ENCODE assay signal across 10 mouse cellular contexts in the genomic region with DNA sequence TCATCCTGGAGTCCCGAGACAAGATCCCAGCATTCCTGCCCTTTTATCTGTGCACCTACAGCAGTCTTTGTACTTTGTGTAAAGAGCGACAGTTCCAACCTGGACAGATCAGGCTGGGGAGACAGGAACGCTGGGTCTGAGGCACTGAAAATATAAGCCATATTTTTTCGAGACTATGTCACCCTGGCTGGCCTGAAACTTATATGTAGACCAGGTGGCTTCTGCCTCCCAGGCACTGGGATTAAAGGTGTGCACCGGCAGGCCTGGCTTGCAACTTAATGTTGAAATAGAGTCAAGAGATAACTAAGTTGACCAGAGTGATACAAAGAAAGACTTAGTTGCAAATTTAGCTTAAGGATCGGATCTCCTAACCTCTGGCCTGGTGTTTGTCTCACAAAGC. TPM values are rescaled to one million over a fixed set of nuclear protein-coding genes. Genes with fewer than 3 reads are reported as not detected.
DNase-seq lines count a peak whose midpoint lies in the region; ATAC-seq and TF ChIP-seq lines count a peak whose summit lies in the region.
"Had no signal": no experiment of that assay in that cellular context is flagged by ENCODE, and none has a peak within 500 bp of the region (broad histone marks: within the 10 kb centered on the region; RNA-seq: fewer than 3 reads in every experiment).

No protein-coding gene starts in this region.

- H3K27ac ChIP-seq in heart, embryonic 10.5 days: peak overlapping the region; percentile 62
- H3K27ac ChIP-seq in lung, embryonic 16.5 days (ENCODE audit: low read length): peak overlapping the region; percentile 72
- peak overlapping the region; percentile 48 for H3K27ac ChIP-seq in hindbrain, postnatal 0 days

- peaks cover 80% of the 10 kb centered on the region for H3K4me1 ChIP-seq in heart, embryonic 10.5 days
- H3K4me1 ChIP-seq in lung, embryonic 16.5 days (replicated peaks; ENCODE audit: control insufficient read depth, insufficient read depth, low read length): peaks cover 60% of the 10 kb centered on the region
- H3K4me1 ChIP-seq in hindbrain, postnatal 0 days (ENCODE audit: insufficient read depth, low read length): 0 out of 2 replicates have a peak, but pooled peaks cover 5% of the 10 kb centered on the region

- peaks cover 79% of the 10 kb centered on the region for H3K79me2 ChIP-seq in myocyte (ENCODE audit: control insufficient read depth, insufficient read depth)

- H3K9me3 ChIP-seq in heart, embryonic 10.5 days: no peaks in the 10 kb centered on the region
- H3K9me3 ChIP-seq in lung, embryonic 16.5 days (ENCODE audit: control insufficient read depth, low read length): no peaks in the 10 kb centered on the region
- H3K9me3 ChIP-seq in hindbrain, postnatal 0 days (ENCODE audit: low read length): no peaks in the 10 kb centered on the region

- 54% methylated on average over 6 of the region's 6 CpGs for WGBS in heart, embryonic 10.5 days
- WGBS in lung, embryonic 16.5 days: 48% methylated on average over 6 of the region's 6 CpGs
- 66% methylated on average over 6 of the region's 6 CpGs for WGBS in hindbrain, postnatal 0 days

- no peaks in the 10 kb centered on the region for H3K27me3 ChIP-seq in heart, embryonic 10.5 days (ENCODE audit: insufficient read depth, poor library complexity, severe bottlenecking)
- no peaks in the 10 kb centered on the region for H3K27me3 ChIP-seq in lung, embryonic 16.5 days (ENCODE audit: control insufficient read depth, insufficient read depth, low read depth, low read length)
- H3K27me3 ChIP-seq in hindbrain, postnatal 0 days (ENCODE audit: insufficient read depth, low read length): no peaks in the 10 kb centered on the region
- no peaks in the 10 kb centered on the region for H3K27me3 ChIP-seq in myocyte (ENCODE audit: control insufficient read depth, insufficient read depth, insufficient read length)

- DNase-seq in heart, embryonic 10.5 days (ENCODE audit: low spot score): no peak
- no peak for DNase-seq in heart, postnatal 10 days
- DNase-seq in lung, postnatal 10 days: no peak
- DNase-seq in hindbrain, postnatal 0 days (ENCODE audit: low spot score): no peak
- no peak for DNase-seq in thymus, postnatal 36 days

- no peak overlapping the region for H3ac ChIP-seq in myocyte (ENCODE audit: control insufficient read depth, insufficient read length)

- no peak for ATAC-seq in lung, embryonic 16.5 days (ENCODE audit: low read depth)
- no peak for ATAC-seq in hindbrain, postnatal 0 days
- ATAC-seq in monocyte, adult 5-6 weeks (replicated peaks; ENCODE audit: insufficient number of reproducible peaks, low FRiP score, low TSS enrichment, poor library complexity, severe bottlenecking): no peak
- ATAC-seq: activated CD4-positive, CD25-positive, alpha-beta regulatory T cell, adult 4 months; CD4-positive, CD25-positive, alpha-beta regulatory T cell, adult 4 months had no signal

- H3K36me3 ChIP-seq in heart, embryonic 10.5 days: peaks cover 3% of the 10 kb centered on the region; the same call in 1 of the 2 replicates
- peaks cover 3% of the 10 kb centered on the region for H3K36me3 ChIP-seq in lung, embryonic 16.5 days (ENCODE audit: control insufficient read depth, insufficient read depth, low read length)
- no peaks in the 10 kb centered on the region for H3K36me3 ChIP-seq in hindbrain, postnatal 0 days (ENCODE audit: insufficient read depth, low read length)
- H3K36me3 ChIP-seq in myocyte (ENCODE audit: control insufficient read depth, insufficient read depth): no peaks in the 10 kb centered on the region

- no peak for TF ChIP-seq CTCF in hindbrain, postnatal 0 days (IDR thresholded peaks at IDR 0.05; ENCODE audit: low read depth)

- H3K4me3 ChIP-seq in heart, embryonic 10.5 days: peak overlapping the region; percentile 6
- H3K4me3 ChIP-seq in lung, embryonic 16.5 days (ENCODE audit: low read length): 0 out of 2 replicates have a peak overlapping the region, but pooled peaks have one; percentile 2
- no peak overlapping the region for H3K4me3 ChIP-seq in hindbrain, postnatal 0 days (ENCODE audit: low read length)
- H3K4me3 ChIP-seq in myocyte: no peak overlapping the region

- TF ChIP-seq POLR2A in myocyte (IDR thresholded peaks at IDR 0.05; ENCODE audit: insufficient read length, low read depth): no peak

- peak overlapping the region; percentile 51 for H3K9ac ChIP-seq in lung, embryonic 16.5 days (ENCODE audit: low read length)
- H3K9ac ChIP-seq in hindbrain, postnatal 0 days (replicated peaks; ENCODE audit: low read length): peak overlapping the region; percentile 17; the same call in 1 of the 2 replicates

- intact Hi-C loops in heart, postnatal 10 days (cut with DNase I): no loop called here

- peak overlapping the region; percentile 12 for H3K4me2 ChIP-seq in lung, embryonic 16.5 days (ENCODE audit: low read depth, low read length)
- no peak overlapping the region for H3K4me2 ChIP-seq in hindbrain, postnatal 0 days (ENCODE audit: low read depth, low read length)
- peak overlapping the region; percentile 26 for H3K4me2 ChIP-seq in myocyte (ENCODE audit: low read depth)

TF ChIP-seq in myocyte, 11 proteins besides CTCF, POLR2A, EP300 and RAD21:
- TF ChIP-seq CEBPB (IDR thresholded peaks at IDR 0.05; ENCODE audit: insufficient read depth, poor library complexity, severe bottlenecking): no peak
- no peak for TF ChIP-seq MYOG (IDR thresholded peaks at IDR 0.05; ENCODE audit: control insufficient read depth in 1 of 3, insufficient read depth in 1 of 3, insufficient read length in 2 of 3, low read depth in 2 of 3)
- TF ChIP-seq USF1 (IDR thresholded peaks at IDR 0.05; ENCODE audit: low read depth): no peak
- no peak for TF ChIP-seq SRF (IDR thresholded peaks at IDR 0.05; ENCODE audit: control insufficient read depth, insufficient read length, low read depth)
- no peak for TF ChIP-seq MAX (IDR thresholded peaks at IDR 0.05; ENCODE audit: low read depth)
- no peak for TF ChIP-seq MYOD1 (IDR thresholded peaks at IDR 0.05; ENCODE audit: control insufficient read depth in 1 of 3, insufficient read length in 2 of 3, low read depth in 2 of 3)
- TF ChIP-seq TCF12 (IDR thresholded peaks at IDR 0.05; ENCODE audit: insufficient read depth, poor library complexity, severe bottlenecking): no peak
- TF ChIP-seq E2F4 (IDR thresholded peaks at IDR 0.05; ENCODE audit: insufficient read depth): no peak
- no peak for TF ChIP-seq TCF3 (IDR thresholded peaks at IDR 0.05; ENCODE audit: insufficient read length, low read depth)
- TF ChIP-seq POLR2AphosphoS2 (IDR thresholded peaks at IDR 0.05; ENCODE audit: insufficient read length, low read depth): no peak
- no peak for TF ChIP-seq REST (IDR thresholded peaks at IDR 0.05; ENCODE audit: insufficient read depth, insufficient read length)
TF ChIP-seq in myocyte: peak in this region for 0.

RNA-seq across cellular contexts. Expression of gene Rhog, which starts 9.6 kb away (rescaled TPM):
- 42.8 and 48.9 TPM in 2 replicates for polyA plus RNA-seq in heart, embryonic 10.5 days (2016; fragmentation: Nextera tagmentation; extraction: Ambion mirVana)
- total RNA-seq in heart, postnatal 10 days (2021): 10 to 100 TPM; 40.8 to 42.2 TPM
- polyA plus RNA-seq in lung, embryonic 16.5 days (2015; fragmentation: Nextera tagmentation; extraction: Ambion mirVana): 78.1 and 82.1 TPM in 2 replicates
- total RNA-seq in hindbrain, postnatal 0 days (2014; rRNA removed): 12.8 and 17.0 TPM in 2 replicates
- 22.1 and 22.6 TPM in 2 replicates for polyA plus RNA-seq in hindbrain, postnatal 0 days (2015; fragmentation: Nextera tagmentation; extraction: Ambion mirVana)
- 62.6 TPM for polyA plus RNA-seq in myocyte (2012; fragmentation: generic; extraction: Trizol)
- total RNA-seq in monocyte, adult 5-6 weeks (2017): 46.7 to 78.6 TPM (median 62.1 TPM) in 3 replicates

RNA-seq across cellular contexts. Expression of gene Stim1, which starts 21.3 kb away (rescaled TPM):
- polyA plus RNA-seq in heart, embryonic 10.5 days (2016; fragmentation: Nextera tagmentation; extraction: Ambion mirVana): 15.1 and 16.6 TPM in 2 replicates
- total RNA-seq in heart, postnatal 10 days (2021): 10 to 100 TPM; 23.4 to 30.7 TPM
- polyA plus RNA-seq in lung, embryonic 16.5 days (2015; fragmentation: Nextera tagmentation; extraction: Ambion mirVana): 20.6 and 21.3 TPM in 2 replicates
- 32.9 and 34.6 TPM in 2 replicates for total RNA-seq in hindbrain, postnatal 0 days (2014; rRNA removed)
- 17.5 and 17.9 TPM in 2 replicates for polyA plus RNA-seq in hindbrain, postnatal 0 days (2015; fragmentation: Nextera tagmentation; extraction: Ambion mirVana)
- polyA plus RNA-seq in myocyte (2012; fragmentation: generic; extraction: Trizol): 37.0 TPM
- total RNA-seq in monocyte, adult 5-6 weeks (2017): 46.8 to 79.7 TPM (median 51.0 TPM) in 3 replicates

RNA-seq across cellular contexts. Expression of gene Pgap2, which starts 36.3 kb away (rescaled TPM):
- polyA plus RNA-seq in heart, embryonic 10.5 days (2016; fragmentation: Nextera tagmentation; extraction: Ambion mirVana): 49.0 and 54.0 TPM in 2 replicates
- total RNA-seq in heart, postnatal 10 days (2021): 10 to 100 TPM; 55.2 to 58.0 TPM
- 95.1 and 103 TPM in 2 replicates for polyA plus RNA-seq in lung, embryonic 16.5 days (2015; fragmentation: Nextera tagmentation; extraction: Ambion mirVana)
- total RNA-seq in hindbrain, postnatal 0 days (2014; rRNA removed): 50.0 and 73.0 TPM in 2 replicates
- 59.3 and 61.7 TPM in 2 replicates for polyA plus RNA-seq in hindbrain, postnatal 0 days (2015; fragmentation: Nextera tagmentation; extraction: Ambion mirVana)
- polyA plus RNA-seq in myocyte (2012; fragmentation: generic; extraction: Trizol): 33.3 TPM
- total RNA-seq in monocyte, adult 5-6 weeks (2017): 14.2 to 22.1 TPM (median 16.5 TPM) in 3 replicates

RNA-seq across cellular contexts. Expression of gene Nup98, which starts 36.3 kb away (rescaled TPM):
- polyA plus RNA-seq in heart, embryonic 10.5 days (2016; fragmentation: Nextera tagmentation; extraction: Ambion mirVana): 36.6 and 36.7 TPM in 2 replicates
- 10 to 100 TPM; 39.9 to 40.5 TPM for total RNA-seq in heart, postnatal 10 days (2021)
- polyA plus RNA-seq in lung, embryonic 16.5 days (2015; fragmentation: Nextera tagmentation; extraction: Ambion mirVana): 32.8 and 34.4 TPM in 2 replicates
- total RNA-seq in hindbrain, postnatal 0 days (2014; rRNA removed): 33.9 and 37.1 TPM in 2 replicates
- 11.0 and 11.2 TPM in 2 replicates for polyA plus RNA-seq in hindbrain, postnatal 0 days (2015; fragmentation: Nextera tagmentation; extraction: Ambion mirVana)
- polyA plus RNA-seq in myocyte (2012; fragmentation: generic; extraction: Trizol): 16.1 TPM
- total RNA-seq in monocyte, adult 5-6 weeks (2017): 67.0 to 71.8 TPM (median 71.7 TPM) in 3 replicates

Comparison
In these comparisons a context has a peak if more than half of its experiments do, and no peak if none do; other contexts are left out.
1. H3K4me3 ChIP-seq: peak in heart, embryonic 10.5 days (single experiment) and lung, embryonic 16.5 days (single experiment); none in hindbrain, postnatal 0 days (single experiment) and myocyte (single experiment).
2. Peak in every context shown above with its lines, with median percentiles within 50 percentile points of each other: H3K27ac ChIP-seq.